Mouse (Mus musculus) embryonic facial prominence, embryonic 15.5 days (tissue): ENCODE results near the gene Mettl5. TPM values are rescaled to one million over a fixed set of nuclear protein-coding genes. Genes with fewer than 3 reads are reported as not detected.

Experiments used
- ATAC-seq: fragments of 200-750 bp; cut with Nextera tagmentation; 2 replicates; pipeline ENCODE4 v1.8.0; 2017; ENCODE audit warnings: low read depth, moderate TSS enrichment; ENCODE audit not compliant: insufficient number of reproducible peaks, low FRiP score, low TSS enrichment
- H3K27ac ChIP-seq: fragments of 300-500 bp; sonication (generic); replicated peaks from 2 replicates; pipeline ENCODE4 v1.5.1; 2015; ENCODE audit warnings: mild to moderate bottlenecking, inconsistent platforms
- H3K27me3 ChIP-seq: fragments of 300-500 bp; sonication (generic); 2 replicates; pipeline ENCODE4 v1.6.1; 2015; ENCODE audit warnings: inconsistent platforms
- H3K36me3 ChIP-seq: fragments of 300-500 bp; sonication (generic); 2 replicates; pipeline ENCODE4 v1.6.1; 2015; ENCODE audit warnings: mild to moderate bottlenecking, inconsistent platforms
- H3K4me1 ChIP-seq: fragments of 300-500 bp; sonication (generic); 2 replicates; pipeline ENCODE4 v1.6.1; 2015; ENCODE audit warnings: inconsistent platforms
- H3K4me2 ChIP-seq: fragments of 300-500 bp; sonication (generic); replicated peaks from 2 replicates; pipeline ENCODE4 v1.6.1; 2015; ENCODE audit warnings: mild to moderate bottlenecking, inconsistent platforms
- H3K4me3 ChIP-seq: fragments of 300-500 bp; sonication (generic); replicated peaks from 2 replicates; pipeline ENCODE4 v1.5.1; 2015; ENCODE audit warnings: mild to moderate bottlenecking, inconsistent platforms
- H3K9ac ChIP-seq: fragments of 300-500 bp; sonication (generic); 2 replicates; pipeline ENCODE4 v1.6.1; 2015; ENCODE audit warnings: inconsistent platforms
- H3K9me3 ChIP-seq: fragments of 300-500 bp; sonication (generic); replicated peaks from 2 replicates; pipeline ENCODE4 v1.6.1; 2016; ENCODE audit warnings: inconsistent platforms
- WGBS: fragments of 180-500 bp; shearing (Covaris S2); methylation state at CpG from one replicate; pipeline ENCODE4 v1.1.7; 2015; 5-methylcytosine and 5-hydroxymethylcytosine counted together
- polyA plus RNA-seq: library from polyadenylated mRNA; unstranded; fragments of >200 nt; fragmentation: Nextera tagmentation; extraction: Ambion mirVana; gene quantifications from 2 replicates; pipeline ENCODE4 v1.2.1, GENCODE M21; 2015

Mettl5 gene
- polyA plus RNA-seq, 1 experiment from 2014 or later, result 36.6 TPM

- H3K36me3 ChIP-seq, result no peaks in the 10 kb centered on the region
- no peak for ATAC-seq
- H3K4me2 ChIP-seq, result no peak overlapping the region
- no peak overlapping the region for H3K4me3 ChIP-seq
- H3K27ac ChIP-seq, result no peak overlapping the region
- no peaks in the 10 kb centered on the region for H3K27me3 ChIP-seq
- no peaks in the 10 kb centered on the region for H3K9me3 ChIP-seq
- WGBS, result 79% methylated on average over 5 of the region's 5 CpGs
- peaks cover 6% of the 10 kb centered on the region for H3K4me1 ChIP-seq
- no peak overlapping the region for H3K9ac ChIP-seq
These were observed 8.5 kb upstream of the Mettl5 start for GRCm38 (mm10) chr2:69893891-69894290.

DNA sequence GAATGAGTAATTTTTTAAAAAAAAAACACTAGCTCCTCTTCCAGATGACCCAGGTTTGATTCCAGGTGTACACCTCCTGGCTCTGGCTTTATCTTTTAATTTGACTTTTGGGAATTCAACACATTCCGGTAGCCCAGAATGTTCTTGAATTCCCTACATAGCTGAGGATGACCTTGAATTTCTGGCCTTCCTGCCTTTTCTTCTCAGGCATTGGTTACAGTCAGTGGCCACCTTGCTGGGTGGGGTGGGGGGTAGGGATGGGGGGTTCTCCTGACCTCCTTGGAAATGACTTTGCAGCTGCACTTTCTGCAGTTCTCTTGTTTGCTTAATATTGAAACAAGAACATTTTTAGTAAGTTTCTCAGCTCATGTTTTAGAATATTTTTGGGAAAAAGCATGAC lies 7.7 kb upstream of the Mettl5 start:
- Histone ChIP-seq H3K27me3 (no peaks in the 10 kb centered on the region), H3K36me3 (no peaks in the 10 kb centered on the region), H3K9ac (no peak overlapping the region), H3K4me3 (no peak overlapping the region), H3K27ac (no peak overlapping the region), H3K4me2 (no peak overlapping the region), H3K9me3 (no peaks in the 10 kb centered on the region), H3K4me1 (no peaks in the 10 kb centered on the region; the same call in 1 of the 2 replicates)
- no peak for ATAC-seq
- WGBS, result 77% methylated on average over 1 of the region's 1 CpGs

DNA sequence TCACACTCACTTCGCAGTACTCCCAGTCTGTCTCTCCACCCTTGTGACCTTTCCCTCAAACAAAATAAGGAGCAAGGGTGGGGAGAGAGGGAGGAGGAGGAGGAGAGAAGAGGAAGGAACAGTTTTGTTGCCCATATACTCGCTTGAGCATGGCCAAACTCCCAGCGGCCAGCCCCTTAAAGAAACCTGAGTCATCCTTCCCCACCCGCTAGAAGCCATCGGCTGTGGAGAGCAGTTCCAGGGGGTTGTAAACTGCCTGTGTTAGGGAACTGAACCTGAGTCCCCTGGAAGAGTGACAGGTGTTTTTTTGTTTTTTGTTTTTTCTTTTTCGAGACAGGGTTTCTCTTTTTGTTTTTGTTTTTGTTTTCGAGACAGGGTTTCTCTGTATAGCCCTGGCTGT lies 5.4 kb upstream of the Mettl5 start:
- H3K4me1 ChIP-seq, result no peaks in the 10 kb centered on the region
- WGBS, result 57% methylated on average over 7 of the region's 7 CpGs
- H3K4me3 ChIP-seq, result no peak overlapping the region
- no peak overlapping the region for H3K9ac ChIP-seq
- no peak overlapping the region for H3K4me2 ChIP-seq
- no peaks in the 10 kb centered on the region for H3K9me3 ChIP-seq
- no peaks in the 10 kb centered on the region for H3K36me3 ChIP-seq
- no peak for ATAC-seq
- H3K27me3 ChIP-seq, result no peaks in the 10 kb centered on the region
- H3K27ac ChIP-seq, result no peak overlapping the region

- WGBS, result 69% methylated on average over 2 of the region's 2 CpGs
These were observed 3.5 kb upstream of the Mettl5 start for GRCm38 (mm10) chr2:69888957-69889356.

GRCm38 (mm10) chr2:69885050-69885449 lies 365 bp downstream of the Mettl5 start:
- Histone ChIP-seq H3K9ac (peak overlapping the region; percentile 78), H3K27me3 (no peaks in the 10 kb centered on the region), H3K4me2 (peak overlapping the region; percentile 68), H3K4me1 (peaks cover 10% of the 10 kb centered on the region), H3K4me3 (peak overlapping the region; percentile 72), H3K27ac (peak overlapping the region; percentile 90), H3K36me3 (peaks cover 3% of the 10 kb centered on the region; the same call in 1 of the 2 replicates), H3K9me3 (no peaks in the 10 kb centered on the region)
- WGBS, result 5% methylated on average over 12 of the region's 12 CpGs
- no peak for ATAC-seq

More at GRCm38 (mm10) chr2:69888957-69889356, 3.5 kb upstream of the Mettl5 start:
- ATAC-seq, result no peak
- Histone ChIP-seq H3K4me3 (no peak overlapping the region), H3K4me1 (peaks cover 10% of the 10 kb centered on the region), H3K27ac (no peak overlapping the region), H3K36me3 (no peaks in the 10 kb centered on the region), H3K9ac (no peak overlapping the region), H3K9me3 (no peaks in the 10 kb centered on the region), H3K4me2 (no peak overlapping the region), H3K27me3 (no peaks in the 10 kb centered on the region)

DNA sequence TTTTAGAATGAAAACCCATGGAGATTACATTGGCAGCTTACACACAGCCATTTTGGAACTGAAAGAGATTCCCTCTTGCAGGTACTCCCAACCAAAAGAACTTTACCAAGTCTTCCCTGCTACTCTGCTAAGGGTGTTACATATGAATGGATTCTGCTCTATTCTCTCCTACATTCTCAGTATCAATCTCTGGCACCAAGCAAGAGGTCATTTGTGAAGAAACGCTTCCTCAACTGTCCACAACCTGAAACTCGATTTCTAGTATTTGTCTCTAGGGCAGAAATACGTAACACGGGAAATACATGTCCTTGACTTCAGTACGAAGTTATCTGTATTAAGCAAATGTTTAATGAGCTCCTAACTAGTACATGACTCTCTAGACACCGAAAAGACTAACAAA lies 834 bp downstream of the Mettl5 start:
- H3K4me1 ChIP-seq, result peaks cover 10% of the 10 kb centered on the region
- H3K9ac ChIP-seq, result no peak overlapping the region
- H3K27ac ChIP-seq, result no peak overlapping the region
- no peaks in the 10 kb centered on the region for H3K27me3 ChIP-seq
- peaks cover 6% of the 10 kb centered on the region; the same call in 1 of the 2 replicates for H3K36me3 ChIP-seq
- WGBS, result 52% methylated on average over 6 of the region's 6 CpGs
- no peaks in the 10 kb centered on the region for H3K9me3 ChIP-seq
- H3K4me3 ChIP-seq, result peak overlapping the region; percentile 72
- H3K4me2 ChIP-seq, result peak overlapping the region; percentile 68
- ATAC-seq, result no peak

GRCm38 (mm10) chr2:69883990-69884391 lies 1.4 kb downstream of the Mettl5 start:
- Histone ChIP-seq H3K27ac (no peak overlapping the region), H3K9ac (no peak overlapping the region), H3K36me3 (peaks cover 11% of the 10 kb centered on the region; the same call in 1 of the 2 replicates), H3K4me2 (no peak overlapping the region), H3K9me3 (no peaks in the 10 kb centered on the region), H3K4me1 (peaks cover 10% of the 10 kb centered on the region), H3K4me3 (no peak overlapping the region), H3K27me3 (no peaks in the 10 kb centered on the region)
- 79% methylated on average over 2 of the region's 2 CpGs for WGBS
- ATAC-seq, result no peak

GRCm38 (mm10) chr2:69862117-69862657 lies 23.2 kb downstream of the Mettl5 start:
- Histone ChIP-seq H3K4me3 (peak overlapping the region; percentile 100), H3K4me2 (peak overlapping the region; percentile 60), H3K27me3 (no peaks in the 10 kb centered on the region), H3K27ac (peak overlapping the region; percentile 93), H3K9me3 (no peaks in the 10 kb centered on the region), H3K9ac (peak overlapping the region; percentile 100), H3K4me1 (peaks cover 6% of the 10 kb centered on the region), H3K36me3 (peaks cover 6% of the 10 kb centered on the region)
- WGBS, result 1% methylated on average over 13 of the region's 13 CpGs
- ATAC-seq, result no peak

GRCm38 (mm10) chr2:69861485-69862091 lies 23.8 kb downstream of the Mettl5 start, which contains the start of gene Ssb:
Gene Ssb (plus strand): TSS chr2:69861562.
- Histone ChIP-seq H3K4me3 (peak within 1 kb of the TSS; percentile 100), H3K27ac (peak within 1 kb of the TSS; percentile 93), H3K9ac (peak within 1 kb of the TSS; percentile 100), H3K9me3 (no peaks in the 10 kb centered on the region), H3K4me2 (peak within 1 kb of the TSS; percentile 60), H3K36me3 (peaks cover 3% of the 10 kb centered on the region; the same call in 1 of the 2 replicates), H3K27me3 (no peaks in the 10 kb centered on the region), H3K4me1 (peaks cover 6% of the 10 kb centered on the region)
- WGBS, result under 1% methylated on average over 66 of the region's 66 CpGs
- ATAC-seq, result peak; percentile 96

DNA sequence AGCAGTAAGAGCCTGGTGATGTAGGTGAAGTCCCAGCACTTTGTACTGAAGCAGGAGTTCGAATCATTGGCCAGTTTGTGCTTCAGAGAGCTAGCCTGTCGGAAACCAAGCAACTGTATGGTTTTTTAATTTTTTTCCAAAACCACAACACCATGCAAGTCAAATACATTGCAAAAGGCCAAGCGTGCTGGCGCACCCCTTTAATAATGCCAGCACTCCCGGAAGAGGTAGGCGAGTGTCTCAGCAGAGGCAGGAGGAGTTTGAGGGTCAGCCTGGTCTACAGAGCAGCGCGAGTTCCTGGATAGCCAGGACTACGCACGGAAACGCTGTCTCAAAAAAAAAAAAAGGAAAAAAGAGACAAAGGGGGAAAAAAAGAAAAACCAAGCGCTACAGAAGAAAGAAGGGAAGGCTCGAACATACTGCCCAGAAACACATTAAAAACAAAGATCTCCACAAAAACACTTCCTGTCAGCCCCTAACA lies 24.4 kb downstream of the Mettl5 start:
- peak overlapping the region; percentile 40 for H3K9ac ChIP-seq
- H3K27ac ChIP-seq, result peak overlapping the region; percentile 93
- H3K4me3 ChIP-seq, result peak overlapping the region; percentile 100
- peaks cover 6% of the 10 kb centered on the region for H3K4me1 ChIP-seq
- no peak for ATAC-seq
- WGBS, result 9% methylated on average over 13 of the region's 13 CpGs
- H3K9me3 ChIP-seq, result no peaks in the 10 kb centered on the region
- peak overlapping the region; percentile 55 for H3K4me2 ChIP-seq
- no peaks in the 10 kb centered on the region for H3K36me3 ChIP-seq
- H3K27me3 ChIP-seq, result no peaks in the 10 kb centered on the region

GRCm38 (mm10) chr2:69857882-69858281 lies 27.5 kb downstream of the Mettl5 start:
- no peaks in the 10 kb centered on the region for H3K36me3 ChIP-seq
- no peaks in the 10 kb centered on the region for H3K27me3 ChIP-seq
- WGBS, result 80% methylated on average over 1 of the region's 1 CpGs
- no peak overlapping the region for H3K27ac ChIP-seq
- no peak overlapping the region for H3K4me2 ChIP-seq
- H3K9ac ChIP-seq, result no peak overlapping the region
- peaks cover 3% of the 10 kb centered on the region; the same call in 1 of the 2 replicates for H3K4me1 ChIP-seq
- no peaks in the 10 kb centered on the region for H3K9me3 ChIP-seq
- ATAC-seq, result no peak
- H3K4me3 ChIP-seq, result no peak overlapping the region
